Mouse (Mus musculus) lung, embryonic 14.5 days (tissue): ENCODE results near the gene Chst11. TPM values are rescaled to one million over a fixed set of nuclear protein-coding genes. Genes with fewer than 3 reads are reported as not detected.

ENCODE experiments used
- ATAC-seq: fragments of 200-750 bp; cut with Nextera tagmentation; 2 replicates; pipeline ENCODE4 v1.8.0; 2017; ENCODE audit warnings: mild to moderate bottlenecking, moderate TSS enrichment, moderate library complexity; ENCODE audit not compliant: insufficient read depth
- DNase-seq: peaks from one replicate; pipeline ENCODE4 v3.0.0-alpha.2; 2015
- H3K27ac ChIP-seq: fragments of 300-500 bp; sonication (generic); 2 replicates; pipeline ENCODE4 v1.5.1; 2014; ENCODE audit warnings: low read depth, mild to moderate bottlenecking, moderate library complexity
- H3K27me3 ChIP-seq: fragments of 300-500 bp; sonication (generic); 2 replicates; pipeline ENCODE4 v1.6.1; 2014; ENCODE audit warnings: low read length, control low read depth; ENCODE audit not compliant: insufficient read depth
- H3K36me3 ChIP-seq: fragments of 300-500 bp; sonication (generic); 2 replicates; pipeline ENCODE4 v1.6.1; 2014; ENCODE audit warnings: control low read depth; ENCODE audit not compliant: insufficient read depth
- H3K4me1 ChIP-seq: fragments of 300-500 bp; sonication (generic); 2 replicates; pipeline ENCODE4 v1.6.1; 2014; ENCODE audit warnings: antibody characterized with exemption, control low read depth; ENCODE audit not compliant: insufficient read depth
- H3K4me2 ChIP-seq: fragments of 300-500 bp; sonication (generic); 2 replicates; pipeline ENCODE4 v1.6.1; 2014; ENCODE audit warnings: mild to moderate bottlenecking
- H3K4me3 ChIP-seq: fragments of 300-500 bp; sonication (generic); 2 replicates; pipeline ENCODE4 v1.5.1; 2014; ENCODE audit warnings: low read depth, low read length
- H3K9ac ChIP-seq: fragments of 300-500 bp; sonication (generic); 2 replicates; pipeline ENCODE4 v1.6.1; 2014
- H3K9me3 ChIP-seq: fragments of 300-500 bp; sonication (generic); 2 replicates; pipeline ENCODE4 v1.6.1; 2016; ENCODE audit warnings: low read depth, low read length, control low read depth
- CTCF ChIP-seq: IDR thresholded peaks from 2 replicates; pipeline ENCODE4 v1.5.1; 2016; ENCODE audit warnings: antibody characterized with exemption, low read depth
- WGBS: fragments of 180-500 bp; shearing (Covaris S2); extraction: QIAGEN DNeasy Blood & Tissue Kit; methylation state at CpG from one replicate; pipeline ENCODE4 v1.1.7; 2014; 5-methylcytosine and 5-hydroxymethylcytosine counted together
- polyA plus RNA-seq: library from polyadenylated mRNA; unstranded; fragments of >200 nt; fragmentation: Nextera tagmentation; extraction: Ambion mirVana; gene quantifications from 2 replicates; pipeline ENCODE4 v1.2.1, GENCODE M21; 2014

The Chst11 gene
- polyA plus RNA-seq, 1 experiment from 2014 or later = 2.6 TPM

DNA sequence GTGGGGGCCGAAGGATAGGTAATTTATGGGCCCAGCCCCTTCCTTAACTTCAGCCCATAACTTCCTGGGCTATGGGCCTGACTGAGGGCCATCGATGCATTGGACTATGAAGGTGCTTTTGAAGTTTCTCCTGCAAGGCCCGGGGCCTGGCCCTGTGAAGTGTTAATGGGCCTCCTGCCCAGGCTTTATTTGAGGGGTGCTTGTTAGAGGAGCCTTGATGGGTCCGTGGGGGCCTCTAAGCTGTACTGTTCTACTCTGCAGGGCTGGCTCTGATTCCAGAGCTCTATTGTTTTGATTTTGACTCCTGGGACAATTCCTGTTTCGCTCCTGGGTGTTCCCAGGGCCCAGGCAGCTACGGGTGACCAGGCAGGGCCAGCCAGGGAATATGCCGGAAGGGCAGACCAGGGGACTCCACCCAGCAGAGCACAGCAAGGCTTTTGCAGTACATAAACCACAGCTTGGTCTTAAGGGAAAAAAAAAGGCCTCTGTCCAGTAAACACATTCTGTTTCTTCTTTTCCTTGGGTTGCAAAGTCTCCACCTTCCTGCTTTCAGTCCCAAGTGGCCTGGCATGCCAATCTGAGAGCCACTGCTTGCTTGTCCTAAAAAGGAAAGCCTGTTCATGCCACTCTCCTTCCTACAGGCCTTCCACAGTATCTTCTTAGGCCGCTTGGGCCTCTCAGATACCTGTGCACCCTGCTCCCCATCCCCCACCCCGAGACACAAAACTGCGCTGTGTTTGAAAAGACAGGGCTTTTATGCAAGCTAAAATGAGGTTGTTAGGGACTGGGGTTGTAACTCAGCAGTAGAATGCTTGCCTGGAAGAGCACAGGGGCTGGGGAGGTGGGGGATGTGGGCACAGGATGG, 57.5 kb downstream of the Chst11 start:
- 45% methylated on average over 10 of the region's 10 CpGs for WGBS
- H3K4me1 ChIP-seq = peaks cover 5% of the 10 kb centered on the region; the same call in 1 of the 2 replicates

DNA sequence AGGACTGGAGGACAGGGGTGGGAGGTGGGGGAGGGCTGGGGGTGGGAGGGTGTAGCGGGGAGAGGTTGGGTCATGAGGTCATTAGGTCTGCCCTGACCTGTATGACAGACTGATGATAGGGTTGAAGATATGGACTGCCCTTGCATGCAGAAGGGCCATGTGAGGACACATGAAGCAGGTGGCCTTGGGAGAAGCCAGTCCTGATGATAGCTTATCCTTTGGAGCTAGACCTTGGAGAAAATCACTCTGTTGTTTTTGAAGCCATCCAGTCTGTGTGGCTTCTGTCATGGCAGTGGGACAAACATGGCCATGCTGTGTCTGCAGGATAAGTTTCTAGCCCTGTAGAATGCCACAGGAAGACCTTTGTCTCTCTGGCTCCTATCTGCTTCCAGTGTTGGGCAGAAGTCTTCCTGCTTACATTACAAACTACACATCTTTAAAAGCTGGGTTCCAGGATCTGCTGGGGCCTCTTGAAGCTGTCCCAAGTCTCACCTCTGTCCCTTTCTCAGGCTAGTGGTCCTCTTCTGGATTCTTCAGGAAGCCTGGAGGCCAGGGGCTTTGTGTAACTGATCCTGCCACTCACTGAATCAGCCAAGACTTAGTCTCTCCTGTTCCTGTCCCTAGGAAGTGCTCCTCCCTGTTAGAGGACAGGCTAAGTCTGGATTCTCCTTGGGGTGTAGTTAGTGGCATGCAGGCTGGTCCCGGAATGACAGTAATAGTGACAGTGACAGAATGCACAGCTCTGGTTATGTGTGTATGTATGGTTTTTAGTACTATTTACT, 58.4 kb downstream of the Chst11 start:
- H3K4me2 ChIP-seq = no peak overlapping the region
- DNase-seq = peak; percentile 15
- no peaks in the 10 kb centered on the region for H3K9me3 ChIP-seq
- H3K36me3 ChIP-seq = no peaks in the 10 kb centered on the region
- no peak overlapping the region for H3K9ac ChIP-seq
- WGBS = 54% methylated on average over 2 of the region's 2 CpGs
- H3K27me3 ChIP-seq = no peaks in the 10 kb centered on the region
- H3K4me1 ChIP-seq = peaks cover 5% of the 10 kb centered on the region; the same call in 1 of the 2 replicates
- no peak for TF ChIP-seq CTCF
- H3K27ac ChIP-seq = peak overlapping the region; percentile 78; the same call in 1 of the 2 replicates
- no peak overlapping the region for H3K4me3 ChIP-seq
- ATAC-seq = no peak; the same call in 1 of the 2 replicates

More for the DNA sequence above, 57.5 kb downstream of the Chst11 start:
- H3K27ac ChIP-seq = peak overlapping the region; percentile 78
- peak; percentile 31; the same call in 1 of the 2 replicates for ATAC-seq
- no peaks in the 10 kb centered on the region for H3K36me3 ChIP-seq
- DNase-seq = peak; percentile 13
- H3K9me3 ChIP-seq = no peaks in the 10 kb centered on the region
- H3K9ac ChIP-seq = peak overlapping the region; percentile 37; the same call in 1 of the 2 replicates
- TF ChIP-seq CTCF = no peak
- H3K27me3 ChIP-seq = no peaks in the 10 kb centered on the region
- no peak overlapping the region for H3K4me3 ChIP-seq
- no peak overlapping the region for H3K4me2 ChIP-seq

DNA sequence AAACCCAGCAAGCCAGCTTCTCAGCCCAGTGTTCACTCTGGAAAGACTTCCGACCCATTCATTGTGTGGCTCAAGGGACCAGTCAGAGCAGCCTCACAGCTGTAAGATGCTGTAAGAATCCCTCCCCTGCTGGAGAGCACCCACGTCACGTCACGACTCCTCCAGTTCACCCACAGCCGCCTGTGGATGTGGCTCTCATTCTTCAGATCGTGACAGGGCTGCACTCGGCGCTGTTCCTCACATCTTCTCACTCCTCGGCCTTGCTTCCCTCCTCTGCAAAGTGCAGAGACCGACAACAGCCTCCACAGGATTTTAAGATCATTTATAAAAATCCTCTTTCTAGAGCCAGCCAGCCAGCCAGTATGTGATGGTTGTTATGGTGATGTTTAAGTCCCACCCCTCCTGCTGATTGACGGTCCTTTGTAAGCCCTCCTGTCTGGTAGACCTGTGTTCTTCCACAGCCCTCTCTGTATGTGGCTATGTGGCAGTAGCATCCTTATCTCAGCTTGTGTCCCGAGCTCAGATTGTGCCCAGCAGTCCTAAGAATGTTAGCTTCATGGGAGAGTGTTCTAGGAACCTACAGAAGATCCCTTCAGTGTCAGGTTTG, 64.0 kb downstream of the Chst11 start:
- 35% methylated on average over 12 of the region's 12 CpGs for WGBS
- no peaks in the 10 kb centered on the region for H3K36me3 ChIP-seq
- H3K27ac ChIP-seq = no peak overlapping the region
- no peak overlapping the region for H3K9ac ChIP-seq
- H3K9me3 ChIP-seq = no peaks in the 10 kb centered on the region
- DNase-seq (no peak), ATAC-seq (no peak)
- H3K4me2 ChIP-seq = no peak overlapping the region
- no peaks in the 10 kb centered on the region for H3K4me1 ChIP-seq
- no peak overlapping the region for H3K4me3 ChIP-seq
- no peaks in the 10 kb centered on the region for H3K27me3 ChIP-seq
- TF ChIP-seq CTCF = no peak

DNA sequence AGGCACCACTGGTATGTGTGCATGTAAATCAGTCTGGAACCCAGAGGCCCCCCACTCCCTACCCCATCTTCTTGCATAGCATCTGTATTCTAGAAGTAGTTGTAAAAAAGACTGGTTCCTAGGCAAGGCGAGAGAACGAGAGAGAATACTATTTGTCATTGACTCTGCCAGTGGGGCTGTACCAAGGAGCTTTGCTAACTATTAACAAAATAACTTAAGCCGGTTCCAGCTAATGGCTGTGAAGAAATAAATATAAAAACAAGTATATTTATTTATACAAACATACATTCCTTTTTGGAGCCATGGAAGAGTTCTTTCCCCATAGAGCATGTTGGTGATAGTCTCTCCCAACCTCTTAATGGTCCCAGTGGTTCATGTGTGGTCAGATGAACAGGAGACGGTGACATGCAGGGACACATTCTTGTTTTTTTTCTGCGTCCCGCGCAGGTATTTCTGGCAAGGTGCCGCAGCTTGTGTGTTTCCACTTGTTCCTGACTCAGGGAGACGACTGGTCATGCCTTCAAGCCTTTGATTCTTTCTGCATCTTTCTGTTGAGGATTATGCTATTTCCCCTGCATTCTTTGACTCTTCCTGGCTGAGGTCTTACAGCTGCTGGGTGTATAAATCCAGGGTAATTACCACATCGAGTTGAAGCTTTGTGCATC, 68.7 kb downstream of the Chst11 start:
- WGBS = 80% methylated on average over 10 of the region's 10 CpGs
- no peaks in the 10 kb centered on the region for H3K4me1 ChIP-seq
- DNase-seq (no peak), ATAC-seq (no peak)
- no peaks in the 10 kb centered on the region for H3K36me3 ChIP-seq
- H3K4me3 ChIP-seq = no peak overlapping the region
- H3K9ac ChIP-seq = no peak overlapping the region
- TF ChIP-seq CTCF = no peak
- H3K4me2 ChIP-seq = no peak overlapping the region
- H3K9me3 ChIP-seq = no peaks in the 10 kb centered on the region
- no peak overlapping the region for H3K27ac ChIP-seq
- no peaks in the 10 kb centered on the region for H3K27me3 ChIP-seq

DNA sequence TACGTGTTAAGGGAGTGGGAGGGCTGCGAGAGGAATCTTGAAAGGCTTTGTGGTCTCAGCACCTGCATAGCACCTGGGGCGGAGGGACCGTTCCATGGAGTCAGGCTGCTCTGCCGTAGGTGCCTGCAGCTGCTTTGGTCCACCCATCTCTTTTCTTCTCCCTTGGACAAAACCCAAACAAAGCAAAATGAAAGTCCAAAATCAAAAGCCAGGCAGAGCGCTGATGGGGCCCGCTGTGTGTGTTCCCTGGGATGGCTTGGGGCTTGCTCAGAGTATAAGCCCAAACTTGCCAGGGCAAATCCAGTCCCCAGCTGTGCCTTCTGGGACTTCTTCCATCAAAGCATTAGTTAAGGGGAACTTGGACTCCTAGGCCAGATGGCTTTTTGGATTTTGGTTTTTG, 71.0 kb downstream of the Chst11 start:
- H3K4me1 ChIP-seq = no peaks in the 10 kb centered on the region
- ATAC-seq (no peak), DNase-seq (no peak)
- H3K36me3 ChIP-seq = no peaks in the 10 kb centered on the region
- no peak overlapping the region for H3K27ac ChIP-seq
- H3K27me3 ChIP-seq = no peaks in the 10 kb centered on the region
- no peak overlapping the region for H3K9ac ChIP-seq
- 75% methylated on average over 7 of the region's 7 CpGs for WGBS
- H3K9me3 ChIP-seq = no peaks in the 10 kb centered on the region
- H3K4me3 ChIP-seq = no peak overlapping the region
- H3K4me2 ChIP-seq = no peak overlapping the region
- no peak for TF ChIP-seq CTCF

DNA sequence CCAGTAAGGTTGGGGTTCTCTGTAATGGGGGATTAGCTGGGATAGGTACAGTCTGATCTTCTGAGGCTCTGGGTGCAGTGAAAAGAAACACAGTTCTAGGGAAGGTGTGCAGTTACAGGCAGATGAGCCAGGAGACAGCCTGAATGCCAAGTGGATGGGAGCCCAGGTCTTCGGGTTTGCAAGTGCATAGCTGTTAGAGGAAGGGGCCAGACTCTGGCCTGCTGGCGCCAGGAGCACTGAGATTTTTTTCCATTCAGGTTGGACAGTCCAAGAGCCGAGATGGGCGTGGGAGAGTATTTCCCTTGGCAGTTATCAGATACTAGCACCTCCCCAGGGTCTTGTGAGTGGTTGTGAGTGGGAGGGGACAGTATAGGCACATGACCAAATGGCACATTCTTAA, 71.6 kb downstream of the Chst11 start:
- no peak for TF ChIP-seq CTCF
- Histone ChIP-seq H3K27me3 (no peaks in the 10 kb centered on the region), H3K4me2 (no peak overlapping the region), H3K9me3 (no peaks in the 10 kb centered on the region), H3K27ac (no peak overlapping the region), H3K36me3 (no peaks in the 10 kb centered on the region), H3K9ac (no peak overlapping the region), H3K4me1 (no peaks in the 10 kb centered on the region), H3K4me3 (no peak overlapping the region)
- DNase-seq = no peak
- no peak for ATAC-seq
- WGBS = 74% methylated on average over 4 of the region's 4 CpGs
